In genomic region chr1:87035532-87036161, GRCm38 (mm10) we compare ENCODE assay signal across 9 mouse cellular contexts. TPM values are rescaled to one million over a fixed set of nuclear protein-coding genes. Genes with fewer than 3 reads are reported as not detected.
DNase-seq lines count a peak whose midpoint lies in the region; ATAC-seq and TF ChIP-seq lines count a peak whose summit lies in the region.
"Had no signal": no experiment of that assay in that cellular context is flagged by ENCODE, and none has a peak within 500 bp of the region (broad histone marks: within the 10 kb centered on the region; RNA-seq: fewer than 3 reads in every experiment).

No protein-coding gene starts in this region.

- H3K4me1 ChIP-seq in testis, adult 2 months (ENCODE audit: control insufficient read depth, insufficient read depth, low read length), result peaks cover 3% of the 10 kb centered on the region; the same call in 1 of the 2 replicates
- H3K4me1 ChIP-seq in hindbrain, embryonic 16.5 days (ENCODE audit: control insufficient read depth, insufficient read depth, low read depth, low read length), result peaks cover 6% of the 10 kb centered on the region
- peaks cover 17% of the 10 kb centered on the region for H3K4me1 ChIP-seq in liver, embryonic 11.5 days (replicated peaks; ENCODE audit: control insufficient read depth, insufficient read depth, low read length)
- peaks cover 19% of the 10 kb centered on the region for H3K4me1 ChIP-seq in neural tube, embryonic 11.5 days (ENCODE audit: control insufficient read depth, insufficient read depth, low read length)

- H3K9ac ChIP-seq in hindbrain, embryonic 16.5 days (ENCODE audit: low read depth, low read length), result no peak overlapping the region
- H3K9ac ChIP-seq in liver, embryonic 11.5 days (ENCODE audit: low read depth, low read length), result no peak overlapping the region
- peak overlapping the region; percentile 30 for H3K9ac ChIP-seq in neural tube, embryonic 11.5 days (ENCODE audit: low read length)

- WGBS in hindbrain, embryonic 16.5 days, result 12% methylated on average over 4 of the region's 4 CpGs
- 38% methylated on average over 4 of the region's 4 CpGs for WGBS in liver, embryonic 11.5 days
- 5% methylated on average over 4 of the region's 4 CpGs for WGBS in neural tube, embryonic 11.5 days

- no peak for TF ChIP-seq POLR2A in testis, adult 2 months (IDR thresholded peaks at IDR 0.05; ENCODE audit: control insufficient read depth, low read depth, low read length)

- H3K27ac ChIP-seq in testis, adult 2 months (ENCODE audit: control insufficient read depth, insufficient read depth, low read depth, low read length), result 0 out of 2 replicates have a peak overlapping the region, but pooled peaks have one; percentile 38
- peak overlapping the region; percentile 51; the same call in 1 of the 2 replicates for H3K27ac ChIP-seq in hindbrain, embryonic 16.5 days (ENCODE audit: low read depth, low read length)
- H3K27ac ChIP-seq in liver, embryonic 11.5 days (ENCODE audit: low read depth, low read length), result peak overlapping the region; percentile 14; the same call in 1 of the 2 replicates
- H3K27ac ChIP-seq in neural tube, embryonic 11.5 days (ENCODE audit: low read depth, low read length), result peak overlapping the region; percentile 49

- no peak overlapping the region for H3K4me2 ChIP-seq in hindbrain, embryonic 16.5 days (ENCODE audit: low read length)
- H3K4me2 ChIP-seq in liver, embryonic 11.5 days, result no peak overlapping the region
- no peak overlapping the region for H3K4me2 ChIP-seq in neural tube, embryonic 11.5 days (ENCODE audit: low read depth)

- H3K4me3 ChIP-seq in testis, adult 2 months (ENCODE audit: control insufficient read depth, low read depth, low read length), result no peak overlapping the region
- H3K4me3 ChIP-seq in hindbrain, embryonic 16.5 days (ENCODE audit: low read length), result no peak overlapping the region
- H3K4me3 ChIP-seq in liver, embryonic 11.5 days (ENCODE audit: low read depth, low read length), result no peak overlapping the region
- H3K4me3 ChIP-seq in neural tube, embryonic 11.5 days (ENCODE audit: low read depth, low read length), result no peak overlapping the region

- peak; percentile 76 for ATAC-seq in hindbrain, embryonic 16.5 days
- peak; percentile 23; the same call in 1 of the 2 replicates for ATAC-seq in liver, embryonic 11.5 days (replicated peaks; ENCODE audit: low FRiP score)
- peak; percentile 78 for ATAC-seq in neural tube, embryonic 11.5 days (ENCODE audit: insufficient read depth, low FRiP score, low TSS enrichment)
- ATAC-seq: Patski had no signal

- DNase-seq in testis, postnatal 10 days (ENCODE audit: low spot score), result no peak
- DNase-seq in gastrocnemius, adult 18-20 months (ENCODE audit: low spot score), result peak; percentile 44
- DNase-seq in liver, embryonic 11.5 days (ENCODE audit: low spot score), result peak; percentile 36
- peak; percentile 68 for DNase-seq in neural tube, embryonic 11.5 days (ENCODE audit: low spot score)
- DNase-seq in thymus, postnatal 10 days (ENCODE audit: low spot score in 2 of 2), result no peak
- DNase-seq in thymus, postnatal 0 days (ENCODE audit: low spot score), result no peak

- no peaks in the 10 kb centered on the region for H3K36me3 ChIP-seq in testis, adult 2 months (ENCODE audit: control insufficient read depth, insufficient read depth, low read length)
- H3K36me3 ChIP-seq in hindbrain, embryonic 16.5 days (ENCODE audit: control insufficient read depth, insufficient read depth, low read length), result no peaks in the 10 kb centered on the region
- H3K36me3 ChIP-seq in liver, embryonic 11.5 days (ENCODE audit: control insufficient read depth, insufficient read depth, low read length), result no peaks in the 10 kb centered on the region
- H3K36me3 ChIP-seq in neural tube, embryonic 11.5 days (ENCODE audit: control insufficient read depth, insufficient read depth, low read length), result no peaks in the 10 kb centered on the region

- no peaks in the 10 kb centered on the region for H3K27me3 ChIP-seq in testis, adult 2 months (ENCODE audit: control insufficient read depth, insufficient read depth, low read length)
- H3K27me3 ChIP-seq in hindbrain, embryonic 16.5 days (replicated peaks; ENCODE audit: control insufficient read depth, insufficient read depth, low read length), result no peaks in the 10 kb centered on the region
- H3K27me3 ChIP-seq in liver, embryonic 11.5 days (replicated peaks; ENCODE audit: control insufficient read depth, insufficient read depth, low read length), result no peaks in the 10 kb centered on the region
- no peaks in the 10 kb centered on the region for H3K27me3 ChIP-seq in neural tube, embryonic 11.5 days (ENCODE audit: control insufficient read depth, insufficient read depth, low read length)
- H3K27me3 ChIP-seq: Patski had no signal

- no peak for TF ChIP-seq CTCF in testis, adult 2 months (IDR thresholded peaks at IDR 0.05; ENCODE audit: control insufficient read depth, insufficient read depth, insufficient replicate concordance, low read depth, low read length)

- no peaks in the 10 kb centered on the region for H3K9me3 ChIP-seq in hindbrain, embryonic 16.5 days (ENCODE audit: control insufficient read depth, low read length)
- no peaks in the 10 kb centered on the region for H3K9me3 ChIP-seq in liver, embryonic 11.5 days (ENCODE audit: control insufficient read depth, low read length)
- H3K9me3 ChIP-seq in neural tube, embryonic 11.5 days (ENCODE audit: control insufficient read depth, low read length), result no peaks in the 10 kb centered on the region

RNA-seq across cellular contexts. Expression of gene Alppl2, which starts 54.1 kb away (rescaled TPM):
- polyA plus RNA-seq in testis, adult 2 months (2012; rRNA removed), result 2.2 and 3.6 TPM in 2 replicates
- total RNA-seq in gastrocnemius, adult 18-20 months (2021), result not detected
- not detected in 2 replicates for polyA plus RNA-seq in hindbrain, embryonic 16.5 days (2015; fragmentation: Nextera tagmentation; extraction: Ambion mirVana)
- 0.14 TPM in 1 of 2 replicates, not detected in the other for polyA plus RNA-seq in liver, embryonic 11.5 days (2014; fragmentation: Nextera tagmentation; extraction: Ambion mirVana)
- polyA plus RNA-seq in neural tube, embryonic 11.5 days (2014; fragmentation: Nextera tagmentation; extraction: Ambion mirVana), result not detected in 2 replicates
- polyA plus RNA-seq in thymus, postnatal 0 days (2015; fragmentation: Nextera tagmentation; extraction: Ambion mirVana), result 0.33 and 0.46 TPM in 2 replicates
- polyA plus RNA-seq: Patski had no signal

Comparison
In these comparisons a context has a peak if more than half of its experiments do, and no peak if none do; other contexts are left out.
1. DNase-seq: peak in gastrocnemius, adult 18-20 months (single experiment), liver, embryonic 11.5 days (single experiment) and neural tube, embryonic 11.5 days (single experiment); none in testis, postnatal 10 days (single experiment), thymus, postnatal 10 days (0 of 2) and thymus, postnatal 0 days (single experiment).
2. ATAC-seq: peak in every context shown above with its lines; median percentile 78 in neural tube, embryonic 11.5 days; 76 in hindbrain, embryonic 16.5 days; 23 in liver, embryonic 11.5 days.
3. Peak in every context shown above with its lines, with median percentiles within 50 percentile points of each other: H3K27ac ChIP-seq.